Mouse (Mus musculus) layer of hippocampus, adult 9-11 months (tissue): Measurements from ENCODE around the gene Tbx18.

Source experiments
- DNase-seq: peaks from one replicate; pipeline ENCODE4 v3.0.0; 2022

Tbx18 gene

DNA sequence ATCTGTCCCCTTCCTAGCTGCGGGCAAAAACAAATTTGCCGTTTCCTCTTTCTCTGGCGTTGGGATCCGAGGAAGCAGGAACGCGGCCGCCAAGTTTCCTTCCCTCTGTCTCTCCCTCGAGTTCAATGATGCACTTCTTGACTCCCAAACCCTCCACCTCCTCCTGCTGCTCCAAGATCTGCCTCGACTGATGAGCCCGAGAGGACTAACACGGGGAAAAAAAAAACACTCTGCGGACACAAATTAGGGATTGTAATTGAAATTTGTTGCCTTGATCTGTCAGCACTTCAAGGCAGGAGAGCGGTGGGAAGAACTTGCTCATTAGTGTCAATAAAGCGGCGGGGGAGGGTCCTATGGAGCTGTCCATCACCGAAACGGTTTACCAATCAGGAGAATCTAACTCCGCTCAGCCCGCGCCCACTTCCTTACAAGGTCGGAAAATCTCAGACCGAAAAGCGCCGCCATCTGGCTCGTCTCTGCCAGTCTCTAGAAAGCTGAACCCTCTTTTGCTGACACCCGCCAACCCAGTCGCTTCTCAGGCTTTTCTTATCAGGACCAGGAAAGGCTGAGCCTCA lies at the start of gene Tbx18:
Tbx18 (minus strand) TSS at position 300 of the 575 bp plus-strand sequence.
- peak; percentile 30 for DNase-seq

DNA sequence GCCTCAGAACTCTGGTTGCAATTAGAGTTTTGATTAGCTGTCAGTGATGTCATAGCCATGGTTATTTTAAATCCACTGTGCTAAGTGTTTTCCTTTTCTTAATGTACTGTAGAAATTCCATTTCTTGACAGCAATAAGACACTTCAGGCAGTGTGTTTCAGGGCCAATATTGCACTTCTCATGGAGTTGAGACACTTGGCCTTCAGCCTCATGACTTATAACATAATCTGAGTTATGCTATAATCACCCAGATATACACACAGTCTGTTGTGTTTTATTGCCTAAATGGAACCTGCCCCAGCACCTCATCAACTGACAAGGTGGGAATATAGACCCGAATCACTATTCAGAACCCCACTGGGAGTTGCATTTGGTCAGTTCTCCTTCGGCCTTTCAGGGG lies 42.9 kb upstream of the Tbx18 start:
- DNase-seq: no peak

DNA sequence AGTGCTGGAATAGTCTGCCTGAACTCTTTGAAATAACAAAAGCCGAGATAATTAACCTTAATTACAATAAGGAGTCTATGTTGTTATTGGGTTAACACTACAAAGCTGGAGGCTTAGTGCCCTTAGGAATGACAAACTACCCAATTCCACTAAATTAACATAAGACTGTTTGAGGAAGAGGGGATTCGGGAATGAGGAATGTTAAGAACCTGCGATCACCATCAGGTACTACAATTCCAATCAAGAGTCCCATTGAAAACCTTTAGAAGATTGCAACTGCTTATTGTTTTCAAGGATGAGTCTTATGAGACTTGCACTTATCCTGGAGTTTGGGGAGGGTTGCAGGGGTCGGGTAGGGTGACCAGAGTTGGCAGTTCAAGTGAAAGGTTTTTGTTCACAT lies 24.6 kb upstream of the Tbx18 start:
- DNase-seq: no peak

DNA sequence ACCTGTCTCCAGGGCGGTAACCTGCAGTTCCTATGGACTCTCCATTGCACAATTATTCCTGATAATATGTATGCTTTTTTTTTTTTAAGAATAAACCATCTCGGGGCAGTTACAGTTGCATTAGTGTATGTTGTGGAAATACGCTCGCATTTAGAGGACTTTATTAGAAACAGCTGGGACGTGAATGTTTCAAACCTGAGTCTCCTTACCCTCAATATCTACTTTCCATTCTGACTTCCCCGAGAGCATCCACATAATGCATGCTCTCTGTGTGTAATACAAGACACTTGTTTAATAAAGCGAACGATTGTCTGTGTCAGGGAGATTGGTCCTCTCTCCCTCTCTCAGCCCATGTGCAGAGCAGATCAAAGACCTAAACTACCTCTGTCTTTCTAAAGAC lies 10.5 kb upstream of the Tbx18 start:
- DNase-seq: no peak

DNA sequence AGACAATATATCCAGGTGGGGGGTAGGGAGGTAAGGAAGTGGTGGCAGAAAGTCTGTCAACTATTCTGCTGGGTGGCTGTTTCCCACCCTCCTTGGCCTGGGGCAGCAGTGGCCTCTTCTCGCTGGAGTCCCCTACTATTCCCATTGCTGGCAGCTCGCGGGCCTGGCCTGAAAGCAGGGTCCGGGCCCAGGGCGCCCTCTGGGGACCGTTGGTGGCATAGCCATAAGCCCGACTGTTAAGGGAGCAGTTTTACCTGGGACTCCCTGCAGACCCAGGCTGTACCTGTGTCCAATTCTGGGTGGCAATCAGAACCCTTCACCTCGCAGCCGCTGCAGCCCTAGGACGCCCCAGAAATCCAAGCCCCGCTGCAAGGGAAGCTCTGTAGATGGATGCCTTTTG lies 9.6 kb upstream of the Tbx18 start:
- DNase-seq: no peak

DNA sequence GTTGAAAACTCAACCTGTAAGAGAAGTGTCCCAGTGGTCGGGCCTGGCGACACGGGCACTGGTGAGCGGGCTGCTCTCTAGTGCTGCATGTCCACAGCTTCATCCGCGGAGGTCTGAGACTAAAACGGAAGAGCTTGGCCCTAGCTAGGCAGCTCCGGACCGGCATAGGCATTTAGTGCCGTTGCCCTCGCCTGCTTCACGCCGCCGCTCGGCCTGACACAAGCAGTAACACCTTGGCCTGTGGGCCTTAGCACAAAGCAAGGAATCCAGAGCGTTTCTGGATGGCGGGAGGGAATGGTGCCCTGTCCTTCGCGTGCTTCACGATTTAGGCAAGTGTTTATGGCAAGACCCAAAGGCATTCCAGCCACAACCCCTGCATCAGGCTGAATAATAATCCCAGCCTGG lies 9.2 kb upstream of the Tbx18 start:
- DNase-seq: no peak

DNA sequence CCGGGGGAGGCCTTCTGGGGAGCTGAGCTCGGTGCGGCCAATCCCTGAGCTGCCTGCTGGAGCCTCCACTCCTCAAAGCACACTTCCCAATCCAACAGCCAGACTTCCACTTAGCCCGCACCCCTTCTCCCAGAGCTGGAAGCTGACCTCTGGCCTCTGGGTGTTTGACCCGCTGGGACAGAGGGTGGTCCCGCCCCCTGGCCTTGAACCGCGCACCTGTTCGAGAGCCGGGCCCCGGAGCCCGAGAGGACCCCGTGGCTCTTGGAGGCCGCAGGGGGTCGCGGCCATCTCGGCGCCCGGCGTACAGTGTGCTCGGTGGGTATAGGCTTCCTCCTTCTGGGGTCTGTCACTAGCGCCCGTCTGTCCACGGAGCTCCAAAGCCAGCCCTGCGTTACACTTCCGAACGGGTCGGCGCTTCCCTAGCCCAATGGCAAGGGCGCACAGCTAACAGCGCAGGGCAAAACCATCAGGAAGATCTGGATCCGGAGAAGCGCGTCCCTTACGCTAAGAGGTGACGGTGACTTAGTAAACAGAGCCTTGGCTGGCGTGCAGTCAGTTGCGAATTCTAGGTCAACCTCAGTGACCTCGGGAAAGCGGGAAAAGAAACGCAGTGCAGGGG lies 8.6 kb upstream of the Tbx18 start:
- DNase-seq: no peak

DNA sequence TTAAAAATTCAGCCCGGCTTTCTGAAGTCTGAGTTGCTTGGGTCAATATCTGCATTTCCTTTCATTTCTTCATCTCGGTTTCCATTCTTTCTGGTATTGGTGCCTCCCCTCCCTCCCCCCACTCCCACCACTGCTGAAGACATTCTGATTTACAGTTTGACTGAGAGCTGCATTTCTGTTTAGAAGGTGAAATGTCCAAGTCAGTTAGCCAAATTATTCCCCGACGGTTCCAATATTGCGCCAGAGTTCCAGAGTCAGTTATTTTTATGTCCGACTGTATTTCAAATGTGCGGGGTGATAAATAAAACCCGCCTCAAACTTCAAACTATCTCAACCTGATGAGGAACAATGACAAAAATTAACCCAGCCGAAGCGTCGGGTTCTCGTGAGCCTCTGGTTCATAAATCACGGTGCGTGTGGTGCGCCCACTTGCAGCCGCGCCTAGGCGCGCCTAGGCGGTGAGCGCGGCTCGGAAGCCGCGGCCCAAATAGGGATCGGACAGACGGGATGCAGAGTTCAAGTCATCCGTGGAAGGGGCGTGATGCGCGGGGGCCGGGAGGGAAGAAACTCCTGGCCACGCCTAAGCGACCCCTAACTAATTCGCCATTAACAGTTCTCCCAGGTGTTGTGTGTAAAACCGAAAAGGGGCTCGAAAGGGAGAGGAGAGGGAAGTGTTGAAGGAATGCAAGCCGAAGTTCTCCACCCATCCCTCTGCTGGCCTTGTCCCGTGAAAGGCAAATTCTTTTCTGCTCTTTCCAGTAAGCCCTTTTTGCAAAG lies 7.9 kb upstream of the Tbx18 start:
- no peak for DNase-seq

DNA sequence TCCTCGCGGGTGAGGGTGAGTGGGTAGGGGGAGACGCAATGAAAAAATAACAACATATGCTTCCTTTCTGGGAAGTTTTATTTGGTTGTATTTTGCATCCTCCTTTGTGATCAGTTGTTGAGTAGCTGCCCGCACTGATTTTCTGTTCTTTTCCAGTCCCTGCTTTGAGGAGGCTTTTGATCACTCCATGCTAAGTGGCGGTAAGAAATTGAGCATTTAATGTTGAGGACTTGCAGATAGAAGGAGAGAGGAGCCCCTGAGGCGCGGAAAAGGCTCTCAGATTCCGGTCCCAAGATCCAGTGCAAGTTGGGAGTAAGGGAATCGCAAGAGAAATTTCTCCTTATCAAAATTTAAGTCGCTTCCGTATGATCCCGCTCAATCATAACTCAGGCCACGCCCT lies 7.1 kb upstream of the Tbx18 start:
- no peak for DNase-seq

DNA sequence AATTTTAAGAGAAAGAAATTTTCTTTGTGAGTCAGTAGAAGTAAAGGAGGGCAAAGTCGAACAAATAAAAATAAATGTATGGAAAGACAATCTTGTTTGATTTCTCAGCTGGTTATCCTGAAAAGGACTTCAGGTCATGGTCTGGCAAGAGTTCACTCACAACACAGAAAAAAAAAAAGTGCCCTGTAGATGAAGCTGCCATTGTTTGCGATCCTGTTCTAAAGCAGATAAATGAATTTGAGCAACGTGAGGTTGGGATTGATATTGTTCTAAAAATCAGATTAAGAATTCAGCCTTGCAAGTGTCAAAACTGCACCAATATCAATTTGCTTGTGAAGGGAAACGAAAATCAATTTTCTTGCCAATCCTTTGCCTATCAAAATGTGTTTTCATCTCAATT lies 6.2 kb upstream of the Tbx18 start:
- no peak for DNase-seq

DNA sequence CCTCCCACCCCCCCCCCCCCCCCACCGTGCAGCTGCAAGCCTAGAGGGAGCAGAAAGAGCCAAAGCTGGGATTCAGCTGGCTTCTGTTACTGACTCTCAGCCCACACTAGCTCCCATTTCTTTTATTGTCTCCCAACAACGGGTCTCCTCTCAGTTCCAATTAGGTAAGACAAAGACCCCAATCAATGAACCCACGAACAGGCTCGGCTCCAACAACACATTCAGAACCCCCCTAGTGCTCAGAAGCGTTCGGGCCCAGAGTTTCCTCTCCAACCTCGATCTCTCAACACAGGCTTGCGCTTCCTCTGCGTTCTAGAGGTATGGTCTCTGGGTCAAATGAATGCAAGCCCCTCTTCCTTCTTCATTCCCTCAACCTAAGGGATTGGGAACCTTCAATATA lies 4.0 kb upstream of the Tbx18 start:
- no peak for DNase-seq

DNA sequence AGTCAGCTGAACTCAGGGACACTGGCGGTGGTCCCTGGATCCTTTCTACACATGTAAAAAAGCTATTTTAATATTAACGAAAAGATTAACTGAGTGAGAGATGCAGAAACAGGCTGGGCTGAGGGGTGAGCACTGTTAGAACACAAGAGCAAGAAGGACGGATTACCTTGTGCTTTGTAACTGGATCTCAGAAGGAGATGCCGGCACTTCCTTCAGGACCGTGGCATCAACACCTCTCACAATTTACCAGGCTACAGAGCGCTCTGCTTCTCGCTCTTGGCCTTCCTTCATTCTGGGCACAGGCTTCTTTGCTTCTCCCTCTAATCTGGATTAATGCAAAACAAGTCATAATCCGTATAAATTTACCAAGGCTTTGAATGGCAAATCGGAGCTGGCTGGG lies 3.6 kb upstream of the Tbx18 start:
- DNase-seq: no peak

- no peak for DNase-seq
These were observed 2.7 kb upstream of the Tbx18 start for GRCm38 (mm10) chr9:87733732-87734131.

GRCm38 (mm10) chr9:87733236-87733630 lies 2.2 kb upstream of the Tbx18 start:
- no peak for DNase-seq

DNA sequence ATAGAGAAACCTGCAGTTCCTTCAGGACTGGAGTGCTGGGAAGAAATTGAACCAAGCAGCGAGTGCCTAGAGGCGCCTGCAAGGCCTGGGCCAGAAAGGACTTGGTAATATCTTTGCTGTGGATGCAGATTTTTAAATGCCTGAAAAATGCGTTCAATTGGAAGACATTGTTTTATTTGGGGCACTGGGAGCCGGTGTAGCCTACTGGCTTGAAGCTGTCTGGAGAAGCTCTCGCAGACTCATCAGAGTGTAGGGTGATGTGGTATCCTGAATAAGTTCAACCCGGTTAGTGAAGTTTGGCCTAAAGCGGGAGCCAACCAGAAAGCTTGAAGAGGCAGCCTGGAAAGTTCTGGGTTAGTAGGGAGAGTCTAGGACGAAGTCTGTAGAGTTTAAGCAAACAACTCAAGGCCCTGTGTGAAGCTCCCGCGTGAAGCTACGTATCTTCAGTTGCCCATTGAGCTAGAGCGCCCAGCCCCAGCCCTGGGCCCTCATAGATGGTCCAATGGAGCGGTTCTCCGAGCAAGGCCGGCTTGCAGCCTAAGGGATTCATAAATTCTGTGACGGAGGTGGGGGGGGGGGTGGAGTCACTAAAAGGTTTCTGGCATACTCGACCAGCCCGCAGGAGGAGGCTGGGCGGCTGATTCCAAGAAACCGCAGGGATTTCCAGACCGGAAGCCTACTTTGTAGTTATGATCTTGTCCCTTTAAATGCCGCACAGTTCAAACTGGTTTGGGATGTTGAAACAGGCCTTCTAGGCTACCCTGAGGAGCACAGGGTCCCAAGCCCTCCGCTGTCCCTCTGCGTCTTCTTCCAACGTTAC lies 1.6 kb upstream of the Tbx18 start:
- DNase-seq: no peak

DNA sequence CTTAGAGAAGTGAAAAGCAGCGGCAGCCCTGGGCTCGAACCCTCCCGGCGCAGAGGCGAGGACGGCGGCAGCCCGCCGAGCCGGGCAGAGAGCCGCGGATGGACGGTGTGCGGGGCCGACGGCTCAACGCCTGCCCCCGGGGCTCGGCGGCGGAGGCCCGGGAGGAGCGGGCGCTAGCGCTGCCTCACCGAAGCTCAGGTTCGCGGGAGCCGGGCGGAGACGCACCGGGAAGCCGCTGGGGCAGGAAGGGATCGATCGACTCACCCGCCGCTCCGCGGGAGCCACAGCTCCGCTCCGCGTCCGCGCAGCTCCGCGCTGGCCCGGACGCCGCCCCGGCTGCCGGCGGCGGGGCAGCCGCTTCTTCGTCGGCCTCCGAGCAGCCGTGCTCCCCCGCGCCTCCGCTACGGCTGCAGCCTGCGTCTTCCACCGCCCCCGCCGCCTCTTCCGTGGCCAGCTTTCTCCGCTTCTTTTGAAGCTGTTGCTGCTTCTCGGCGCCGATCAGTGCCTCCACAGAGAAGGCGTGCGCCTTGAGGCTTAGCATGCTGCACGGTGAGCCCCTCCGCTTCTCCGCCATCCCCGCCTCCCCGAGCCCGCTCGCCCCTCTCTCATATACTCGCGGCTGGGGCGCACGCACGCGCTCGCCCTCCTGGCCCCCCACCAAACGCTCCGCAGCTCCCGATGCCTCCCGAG lies 644 bp downstream of the Tbx18 start:
- no peak for DNase-seq

DNA sequence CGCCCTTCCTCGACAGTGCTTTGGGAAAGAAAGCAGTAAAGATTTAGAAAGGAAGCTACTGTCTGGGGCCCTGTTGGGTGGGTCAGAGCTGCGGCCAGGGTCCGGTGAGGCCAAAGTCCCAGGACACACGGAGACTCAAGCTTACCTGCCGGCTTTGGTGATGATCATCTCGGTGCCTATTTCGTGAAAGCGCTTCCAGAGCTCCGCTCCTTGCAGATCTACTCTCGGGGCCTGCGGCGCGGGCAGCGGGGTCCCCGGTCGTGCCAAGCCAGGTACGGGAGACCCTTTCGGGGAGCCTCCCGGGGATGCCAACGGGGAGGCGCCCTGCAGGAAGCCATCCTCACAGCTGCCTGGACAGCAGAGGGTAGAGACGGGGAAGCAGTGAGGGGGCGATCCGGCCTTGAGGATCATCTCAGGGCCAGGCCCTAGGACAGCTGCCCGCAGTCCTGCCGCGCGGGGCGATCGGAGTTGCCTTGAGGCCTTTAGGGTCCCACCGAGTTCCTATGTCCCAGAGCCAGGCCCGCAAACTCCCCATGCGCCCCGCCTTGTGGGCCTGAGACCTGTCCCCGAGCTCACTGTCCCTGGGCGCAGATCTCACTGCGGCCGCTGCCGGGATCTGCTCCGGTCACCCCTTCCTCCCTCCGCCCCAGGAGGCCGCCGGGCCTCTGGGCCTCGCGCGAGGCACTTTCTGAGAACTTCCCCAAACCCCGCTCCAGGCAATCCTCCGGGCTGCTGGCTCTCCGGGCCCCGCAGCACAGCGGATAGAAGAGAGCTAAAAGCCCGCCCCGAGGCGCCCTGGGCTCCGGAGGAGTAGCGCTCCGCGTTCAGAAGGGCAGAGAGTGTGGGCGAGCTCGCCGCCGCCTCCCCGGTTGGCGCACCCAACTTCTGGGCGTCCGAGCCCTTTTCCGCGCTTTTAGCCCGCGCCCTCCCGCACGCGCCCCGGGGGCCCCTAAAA lies 1.5 kb downstream of the Tbx18 start:
- no peak for DNase-seq

GRCm38 (mm10) chr9:87728107-87728506 lies 3.0 kb downstream of the Tbx18 start:
- no peak for DNase-seq

DNA sequence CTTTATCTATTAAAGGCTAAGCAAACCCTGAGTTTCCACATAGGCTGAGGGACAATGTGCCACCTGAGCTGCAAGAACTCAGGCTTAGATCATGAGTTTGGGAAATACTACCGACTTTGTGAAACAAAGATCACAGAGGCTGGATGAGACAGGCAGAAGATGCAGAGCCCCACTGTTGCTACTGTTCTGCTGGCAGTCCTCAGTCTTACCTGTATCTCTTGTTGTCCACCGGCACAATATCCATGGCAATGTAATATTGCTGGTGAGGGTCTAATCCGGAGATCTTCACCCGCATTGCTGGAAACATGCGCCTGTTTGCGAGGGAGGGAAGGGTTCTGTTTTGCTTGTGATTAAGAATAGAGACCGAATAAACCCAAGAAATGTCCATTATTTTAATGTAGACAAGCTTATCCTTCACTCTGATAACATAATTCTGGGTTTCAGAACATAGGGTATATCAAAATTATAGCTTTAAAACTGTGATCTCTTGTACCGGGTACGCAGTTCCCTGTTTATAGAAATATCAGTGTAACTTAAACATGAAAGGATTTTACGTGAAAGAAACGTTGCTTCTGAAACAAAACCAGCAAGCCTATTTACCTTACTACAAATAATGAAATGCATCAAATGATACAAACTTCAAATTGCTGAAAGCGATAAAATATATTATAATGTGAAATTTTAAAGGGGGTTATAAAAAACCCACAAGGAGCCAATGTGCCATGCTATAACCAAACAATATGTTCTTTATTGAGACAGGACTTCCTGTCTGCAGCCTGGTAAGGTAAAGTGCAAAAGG lies 3.7 kb downstream of the Tbx18 start:
- no peak for DNase-seq

GRCm38 (mm10) chr9:87721793-87722192 lies 9.3 kb downstream of the Tbx18 start:
- no peak for DNase-seq

DNA sequence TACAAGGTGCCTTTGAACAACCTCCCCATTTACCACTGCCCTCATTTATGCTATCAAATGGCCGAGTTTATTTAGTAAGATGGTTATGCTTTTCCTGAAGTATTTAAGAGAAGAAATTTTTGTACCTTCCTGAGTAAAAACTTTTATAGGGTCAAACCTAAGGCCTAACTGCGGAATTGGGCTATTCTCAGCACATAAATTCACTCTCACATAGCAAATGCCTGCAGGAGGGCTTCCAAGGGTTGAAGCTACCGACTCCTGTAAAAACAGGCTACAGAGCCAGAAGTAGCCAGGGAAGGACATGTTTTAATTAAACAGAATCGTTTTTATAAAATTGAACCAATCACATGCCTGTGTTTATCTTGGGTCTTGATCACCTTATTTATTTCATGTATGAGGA lies 20.7 kb downstream of the Tbx18 start:
- no peak for DNase-seq
